Mouse (Mus musculus): ENCODE measurements around the gene Tssk1. TPM values are rescaled to one million over a fixed set of nuclear protein-coding genes. Genes with fewer than 3 reads are reported as not detected.

Tssk1 gene
- total and polyA plus RNA-seq, 3 experiments, result 0.04 to 0.36 TPM; not detected in 1

- Histone ChIP-seq H3K9ac (ENCODE audit: control insufficient read depth, low read depth, low read length, poor library complexity, severe bottlenecking) (no peak within 1 kb of the TSS), H3K27me3 (ENCODE audit: control insufficient read depth in 1 of 2, insufficient read depth in 2 of 2, low read length in 2 of 2) (no peaks in the 10 kb centered on the region), H3K4me3 (ENCODE audit: control insufficient read depth in 1 of 2, insufficient read depth in 1 of 2, low read depth in 2 of 2, low read length in 2 of 2) (no peak within 1 kb of the TSS), H3K79me2 (ENCODE audit: control insufficient read depth, insufficient read depth, low read length, poor library complexity) (no peaks in the 10 kb centered on the region), H3K9me3 (replicated peaks; ENCODE audit: insufficient read depth, low read length) (no peaks in the 10 kb centered on the region), H3K36me3 (ENCODE audit: control insufficient read depth in 1 of 2, insufficient read depth in 2 of 2, low read length in 2 of 2) (peaks cover 0 to 2% of the 10 kb centered on the region in 2 experiments; a peak in 1 of 4 replicates), H3K27ac (ENCODE audit: control insufficient read depth, low read depth, low read length) (no peak within 1 kb of the TSS), H3K4me1 (ENCODE audit: control insufficient read depth in 1 of 2, insufficient read depth in 2 of 2, low read length in 2 of 2) (no peaks in the 10 kb centered on the region)
- TF ChIP-seq TBP (IDR thresholded peaks at IDR 0.05; ENCODE audit: low read depth, low read length), result no peak
- no peak for TF ChIP-seq POLR2AphosphoS2 (IDR thresholded peaks at IDR 0.05; ENCODE audit: low read length)
- no peak for TF ChIP-seq GABPA (IDR thresholded peaks at IDR 0.05; ENCODE audit: low read depth, low read length)
- TF ChIP-seq MEF2A (IDR thresholded peaks at IDR 0.05; ENCODE audit: extremely low read depth, insufficient replicate concordance, low read depth, low read length, poor library complexity, severe bottlenecking), result no peak
- DNase-seq (ENCODE audit: low read depth, low spot score), result no peak
These were observed 4.4 kb downstream of the Tssk1 start, which contains the start of the genes Dgcr2 and Tssk2 for GRCm38 (mm10) chr16:17898462-17898861. TSS of gene Dgcr2 (minus strand) at chr16:17898562. TSS of gene Tssk2 (plus strand) at chr16:17898637.

- Histone ChIP-seq H3K9ac (ENCODE audit: control insufficient read depth, low read depth, low read length, poor library complexity, severe bottlenecking) (peak within 1 kb of the TSS; percentile 82), H3K9me3 (replicated peaks; ENCODE audit: insufficient read depth, low read length) (no peaks in the 10 kb centered on the region), H3K27ac (ENCODE audit: control insufficient read depth, low read depth, low read length) (peak within 1 kb of the TSS; percentile 51; the same call in 1 of the 2 replicates)
- TF ChIP-seq ZMIZ1 (IDR thresholded peaks at IDR 0.05; ENCODE audit: low read depth, low read length), result no peak; the same call in 1 of the 2 replicates
- TF ChIP-seq USF2 (IDR thresholded peaks at IDR 0.05; ENCODE audit: borderline replicate concordance in 1 of 2, insufficient read depth in 1 of 2, low read depth in 1 of 2, low read length in 2 of 2), result no peak
- TF ChIP-seq ETS1 (IDR thresholded peaks at IDR 0.05; ENCODE audit: low read depth, low read length), result no peak
- peak; percentile 64 to 95 (median 68) for TF ChIP-seq CTCF (IDR thresholded peaks at IDR 0.05 in 2 of 3, conservative IDR thresholded peaks at IDR 0.05 in 1 of 3; ENCODE audit: control insufficient read depth in 1 of 3, insufficient read depth in 1 of 3, low read depth in 2 of 3, low read length in 3 of 3, poor library complexity in 1 of 3, severe bottlenecking in 1 of 3)
- TF ChIP-seq ZC3H11A (IDR thresholded peaks at IDR 0.05; ENCODE audit: low read depth, low read length), result peak; percentile 80
- no peak for TF ChIP-seq BHLHE40 (IDR thresholded peaks at IDR 0.05; ENCODE audit: borderline replicate concordance, low read depth, low read length)
- TF ChIP-seq MAX (IDR thresholded peaks at IDR 0.05; ENCODE audit: low read length), result peak; percentile 54
- TF ChIP-seq ELF1 (IDR thresholded peaks at IDR 0.05; ENCODE audit: low read depth, low read length), result peak; percentile 82; the same call in 1 of the 2 replicates
- TF ChIP-seq MEF2A (IDR thresholded peaks at IDR 0.05; ENCODE audit: extremely low read depth, insufficient replicate concordance, low read depth, low read length, poor library complexity, severe bottlenecking), result no peak
- no peak for TF ChIP-seq UBTF (IDR thresholded peaks at IDR 0.05; ENCODE audit: borderline replicate concordance, insufficient read depth, low read depth, low read length)
- TF ChIP-seq NELFE (IDR thresholded peaks at IDR 0.05; ENCODE audit: low read depth, low read length), result peak; percentile 57
- peak; percentile 98 for TF ChIP-seq HCFC1 (IDR thresholded peaks at IDR 0.05; ENCODE audit: low read depth, low read length)
- TF ChIP-seq TBP (IDR thresholded peaks at IDR 0.05; ENCODE audit: low read depth, low read length), result peak; percentile 63
- no peak for TF ChIP-seq CHD2 (IDR thresholded peaks at IDR 0.05; ENCODE audit: low read length)
- TF ChIP-seq POLR2AphosphoS5 (IDR thresholded peaks at IDR 0.05; ENCODE audit: borderline replicate concordance, low read depth, low read length), result no peak
- no peak for TF ChIP-seq EP300 (IDR thresholded peaks at IDR 0.05; ENCODE audit: low read depth in 1 of 2, low read length in 2 of 2)
- no peak for TF ChIP-seq POLR2AphosphoS2 (IDR thresholded peaks at IDR 0.05; ENCODE audit: low read length)
- peak; percentile 84 for TF ChIP-seq RAD21 (IDR thresholded peaks at IDR 0.05; ENCODE audit: low read depth, low read length)
- TF ChIP-seq JUND (IDR thresholded peaks at IDR 0.05; ENCODE audit: low read depth, low read length), result no peak
- peak; percentile 87 for TF ChIP-seq KAT2A (conservative IDR thresholded peaks at IDR 0.05; ENCODE audit: low read depth, low read length)
- TF ChIP-seq NRF1 (IDR thresholded peaks at IDR 0.05; ENCODE audit: insufficient read depth, low read depth, low read length, poor library complexity, severe bottlenecking), result no peak
- no peak for TF ChIP-seq CHD1 (IDR thresholded peaks at IDR 0.05; ENCODE audit: low read depth, low read length)
- TF ChIP-seq POLR2A (IDR thresholded peaks at IDR 0.05; ENCODE audit: control insufficient read depth in 1 of 2, insufficient read depth in 1 of 2, low read depth in 1 of 2, low read length in 2 of 2, poor library complexity in 1 of 2), result peak; percentile 78 to 80
- TF ChIP-seq TCF12 (IDR thresholded peaks at IDR 0.05; ENCODE audit: low read depth, low read length), result 0 out of 2 replicates have a peak, but pooled peaks have one; percentile 37
- TF ChIP-seq TAL1 (IDR thresholded peaks at IDR 0.05; ENCODE audit: low read length), result no peak
- no peak for TF ChIP-seq RCOR1 (IDR thresholded peaks at IDR 0.05; ENCODE audit: low read depth, low read length)
- no peak for TF ChIP-seq MYB (IDR thresholded peaks at IDR 0.05; ENCODE audit: low read depth, low read length)
- TF ChIP-seq GATA1 (IDR thresholded peaks at IDR 0.05; ENCODE audit: low read depth, low read length), result no peak
These were observed 17.1 kb downstream of the Tssk1 start, which contains the start of gene Ess2 for GRCm38 (mm10) chr16:17911052-17911595. TSS of gene Ess2 (minus strand) at chr16:17911348.

More at GRCm38 (mm10) chr16:17911052-17911595, 17.1 kb downstream of the Tssk1 start, which contains the start of gene Ess2:
- H3K4me3 ChIP-seq (ENCODE audit: control insufficient read depth in 1 of 2, insufficient read depth in 1 of 2, low read depth in 2 of 2, low read length in 2 of 2), result peak within 1 kb of the TSS; percentile 82 to 86
- peak; percentile 97 for DNase-seq (ENCODE audit: low read depth, low spot score)
- H3K4me1 ChIP-seq (ENCODE audit: control insufficient read depth in 1 of 2, insufficient read depth in 2 of 2, low read length in 2 of 2), result peaks cover 0 to 3% of the 10 kb centered on the region in 2 experiments; a peak in 2 of 4 replicates
- H3K79me2 ChIP-seq (ENCODE audit: control insufficient read depth, insufficient read depth, low read length, poor library complexity), result peaks cover 10% of the 10 kb centered on the region
- peaks cover 2 to 3% of the 10 kb centered on the region in 2 experiments; a peak in 2 of 4 replicates for H3K36me3 ChIP-seq (ENCODE audit: control insufficient read depth in 1 of 2, insufficient read depth in 2 of 2, low read length in 2 of 2)
- H3K27me3 ChIP-seq (ENCODE audit: control insufficient read depth in 1 of 2, insufficient read depth in 2 of 2, low read length in 2 of 2), result no peaks in the 10 kb centered on the region

Measured in MEL (cell line).